Mouse (Mus musculus) embryonic facial prominence, embryonic 11.5 days (tissue): ENCODE measurements around the gene Etv2. TPM values are rescaled to one million over a fixed set of nuclear protein-coding genes. Genes with fewer than 3 reads are reported as not detected.

Experiments
- ATAC-seq: fragments of 200-750 bp; cut with Nextera tagmentation; replicated peaks from 2 replicates; pipeline ENCODE4 v1.8.0; 2017; ENCODE audit warnings: low read depth; ENCODE audit not compliant: insufficient number of reproducible peaks, low FRiP score, low TSS enrichment
- DNase-seq: peaks from one replicate; pipeline ENCODE4 v3.0.0-alpha.2; 2015; ENCODE audit warnings: low spot score
- H3K27ac ChIP-seq: fragments of 300-500 bp; sonication (generic); replicated peaks from 2 replicates; pipeline ENCODE4 v1.5.1; 2014; ENCODE audit warnings: mild to moderate bottlenecking, low read depth, low read length, control low read depth
- H3K27me3 ChIP-seq: fragments of 300-500 bp; sonication (generic); 2 replicates; pipeline ENCODE4 v1.6.1; 2014; ENCODE audit warnings: mild to moderate bottlenecking, low read length, moderate library complexity, mixed read lengths; ENCODE audit not compliant: control insufficient read depth, insufficient read depth
- H3K36me3 ChIP-seq: fragments of 300-500 bp; sonication (generic); replicated peaks from 2 replicates; pipeline ENCODE4 v1.6.1; 2014; ENCODE audit warnings: low read depth, mild to moderate bottlenecking, low read length, moderate library complexity, mixed read lengths; ENCODE audit not compliant: control insufficient read depth, insufficient read depth
- H3K4me1 ChIP-seq: fragments of 300-500 bp; sonication (generic); 2 replicates; pipeline ENCODE4 v1.6.1; 2014; ENCODE audit warnings: low read length, mixed read lengths; ENCODE audit not compliant: control insufficient read depth, insufficient read depth
- H3K4me2 ChIP-seq: fragments of 300-500 bp; sonication (generic); 2 replicates; pipeline ENCODE4 v1.6.1; 2014; ENCODE audit warnings: low read depth, mild to moderate bottlenecking, control low read depth, low read length, moderate library complexity
- H3K4me3 ChIP-seq: fragments of 300-500 bp; sonication (generic); 2 replicates; pipeline ENCODE4 v1.5.1; 2014; ENCODE audit warnings: low read depth, low read length, control low read depth
- H3K9ac ChIP-seq: fragments of 300-500 bp; sonication (generic); replicated peaks from 2 replicates; pipeline ENCODE4 v1.6.1; 2014; ENCODE audit warnings: mild to moderate bottlenecking, control low read depth, low read length
- H3K9me3 ChIP-seq: fragments of 300-500 bp; sonication (generic); replicated peaks from 2 replicates; pipeline ENCODE4 v1.6.1; 2016; ENCODE audit warnings: mild to moderate bottlenecking, low read length, inconsistent platforms, mixed read lengths; ENCODE audit not compliant: control insufficient read depth
- WGBS: fragments of 180-500 bp; shearing (Covaris S2); extraction: QIAGEN DNeasy Blood & Tissue Kit; methylation state at CpG from one replicate; pipeline ENCODE4 v1.1.7; 2014; 5-methylcytosine and 5-hydroxymethylcytosine counted together
- polyA plus RNA-seq: library from polyadenylated mRNA; unstranded; fragments of >200 nt; fragmentation: Nextera tagmentation; extraction: Ambion mirVana; gene quantifications from 2 replicates; pipeline ENCODE4 v1.2.1, GENCODE M21; 2014

Etv2 gene
- polyA plus RNA-seq, 1 experiment from 2014 or later = 0.20 TPM

- H3K36me3 ChIP-seq = no peaks in the 10 kb centered on the region
- 85% methylated on average over 9 of the region's 9 CpGs for WGBS
These were observed 44.6 kb downstream of the Etv2 start for GRCm38 (mm10) chr7:30590927-30591604.

DNA sequence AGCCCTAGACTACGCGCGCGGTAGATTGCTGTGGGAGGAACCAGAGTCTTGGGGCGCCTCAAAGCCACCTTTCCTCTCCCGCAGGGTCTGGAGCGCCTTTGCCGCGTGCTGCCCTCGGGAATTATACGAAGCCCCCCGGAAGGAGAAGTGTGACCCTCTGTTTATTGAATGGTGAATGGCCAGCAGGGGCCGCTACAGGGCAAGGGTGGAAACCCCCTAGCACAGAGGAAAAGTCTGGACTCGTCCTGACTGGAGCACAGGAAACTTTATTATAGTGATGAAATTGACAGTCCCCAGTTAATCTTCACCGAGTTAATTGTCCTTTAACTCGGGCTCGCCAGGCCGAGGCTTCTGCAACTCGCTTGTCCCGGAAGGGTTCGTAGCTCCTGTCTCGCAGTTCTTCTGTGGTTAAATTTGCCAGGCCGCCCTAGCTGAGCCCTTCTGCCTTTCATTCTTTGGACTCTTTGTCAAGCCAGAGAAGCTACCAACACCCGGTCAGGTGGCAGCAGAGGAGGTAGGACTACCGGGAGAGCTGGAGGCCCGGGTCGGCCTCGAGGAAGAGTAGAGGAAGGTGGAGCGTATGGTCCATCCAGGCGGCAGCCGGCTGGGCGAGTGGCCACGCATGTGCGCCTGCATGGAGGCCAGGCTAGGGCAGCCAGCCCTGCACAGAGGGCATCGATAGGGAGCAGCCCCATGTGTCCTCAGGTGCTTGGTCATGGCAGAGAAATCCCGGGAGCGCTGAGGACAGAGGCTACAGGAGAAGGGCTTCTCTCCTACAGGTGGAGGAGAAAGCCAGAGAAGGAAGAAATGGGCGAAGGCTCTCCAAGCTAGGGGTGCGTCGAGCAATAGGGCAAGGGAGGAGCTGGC is 46.0 kb downstream of the Etv2 start:
- Histone ChIP-seq H3K9me3 (no peaks in the 10 kb centered on the region), H3K27me3 (no peaks in the 10 kb centered on the region), H3K4me1 (no peaks in the 10 kb centered on the region; the same call in none of the 2 replicates), H3K4me3 (peak overlapping the region; percentile 97), H3K36me3 (peaks cover 6% of the 10 kb centered on the region), H3K9ac (peak overlapping the region; percentile 67), H3K27ac (peak overlapping the region; percentile 60; the same call in 1 of the 2 replicates), H3K4me2 (peak overlapping the region; percentile 89)
- 27% methylated on average over 40 of the region's 40 CpGs for WGBS
- DNase-seq (peak; percentile 92), ATAC-seq (peak; percentile 55; the same call in 1 of the 2 replicates)

More at GRCm38 (mm10) chr7:30590927-30591604, 44.6 kb downstream of the Etv2 start:
- Histone ChIP-seq H3K9ac (no peak overlapping the region), H3K9me3 (no peaks in the 10 kb centered on the region), H3K27me3 (no peaks in the 10 kb centered on the region), H3K4me3 (no peak overlapping the region), H3K4me1 (no peaks in the 10 kb centered on the region; the same call in none of the 2 replicates), H3K27ac (no peak overlapping the region), H3K4me2 (no peak overlapping the region)
- no peak for ATAC-seq
- no peak for DNase-seq

GRCm38 (mm10) chr7:30588676-30589434 is 46.8 kb downstream of the Etv2 start, which contains the start of gene Kmt2b:
Gene Kmt2b (minus strand): TSS chr7:30588726.
- H3K4me1 ChIP-seq = no peaks in the 10 kb centered on the region; the same call in none of the 2 replicates
- peaks cover 14% of the 10 kb centered on the region for H3K36me3 ChIP-seq
- ATAC-seq = peak; percentile 96
- peak within 1 kb of the TSS; percentile 97 for H3K4me3 ChIP-seq
- no peaks in the 10 kb centered on the region for H3K27me3 ChIP-seq
- WGBS = under 1% methylated on average over 61 of the region's 68 CpGs
- no peaks in the 10 kb centered on the region for H3K9me3 ChIP-seq
- peak within 1 kb of the TSS; percentile 99 for H3K9ac ChIP-seq
- peak within 1 kb of the TSS; percentile 89 for H3K4me2 ChIP-seq
- peak; percentile 98 for DNase-seq
- H3K27ac ChIP-seq = peak within 1 kb of the TSS; percentile 84

- ATAC-seq = peak; percentile 14
These were observed 47.6 kb downstream of the Etv2 start for GRCm38 (mm10) chr7:30587842-30588667.

GRCm38 (mm10) chr7:30586455-30587020 is 49.1 kb downstream of the Etv2 start:
- Histone ChIP-seq H3K27me3 (no peaks in the 10 kb centered on the region), H3K27ac (no peak overlapping the region), H3K9ac (no peak overlapping the region), H3K9me3 (no peaks in the 10 kb centered on the region), H3K4me3 (no peak overlapping the region), H3K4me1 (no peaks in the 10 kb centered on the region; the same call in none of the 2 replicates), H3K36me3 (peaks cover 23% of the 10 kb centered on the region), H3K4me2 (no peak overlapping the region; the same call in 1 of the 2 replicates)
- WGBS = 91% methylated on average over 28 of the region's 28 CpGs
- no peak for ATAC-seq
- no peak for DNase-seq

More at GRCm38 (mm10) chr7:30587842-30588667, 47.6 kb downstream of the Etv2 start:
- DNase-seq = peak; percentile 33
- Histone ChIP-seq H3K36me3 (peaks cover 16% of the 10 kb centered on the region), H3K9ac (peak overlapping the region; percentile 99), H3K4me2 (peak overlapping the region; percentile 89), H3K4me1 (no peaks in the 10 kb centered on the region; the same call in none of the 2 replicates), H3K27me3 (no peaks in the 10 kb centered on the region), H3K9me3 (no peaks in the 10 kb centered on the region), H3K4me3 (peak overlapping the region; percentile 97), H3K27ac (peak overlapping the region; percentile 84)
- WGBS = under 1% methylated on average over 46 of the region's 67 CpGs

DNA sequence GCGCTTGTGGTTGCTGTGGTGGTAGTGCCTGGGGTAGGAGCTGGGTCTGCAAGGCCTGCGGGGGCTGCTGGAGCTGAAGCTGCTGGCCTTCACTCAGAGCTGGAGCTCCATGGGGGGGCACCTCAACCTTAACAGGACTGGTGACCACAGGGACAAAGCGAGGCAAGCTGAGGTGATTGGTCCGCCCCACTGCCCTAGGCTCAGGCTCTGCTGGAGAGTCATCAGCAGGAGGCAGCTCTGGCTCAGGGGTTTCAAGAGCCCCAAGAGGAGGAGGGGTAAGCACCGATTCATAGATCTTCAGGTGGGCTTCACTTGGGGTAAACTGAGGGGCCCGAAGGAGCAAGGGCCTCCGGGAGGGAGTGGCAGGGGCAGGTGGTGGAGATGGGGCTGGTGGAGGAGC is 50.5 kb downstream of the Etv2 start:
- 96% methylated on average over 7 of the region's 7 CpGs for WGBS
- Histone ChIP-seq H3K4me1 (no peaks in the 10 kb centered on the region; the same call in none of the 2 replicates), H3K27ac (no peak overlapping the region), H3K36me3 (peaks cover 24% of the 10 kb centered on the region), H3K4me2 (no peak overlapping the region), H3K4me3 (no peak overlapping the region), H3K9me3 (no peaks in the 10 kb centered on the region), H3K9ac (no peak overlapping the region), H3K27me3 (no peaks in the 10 kb centered on the region)
- ATAC-seq (no peak), DNase-seq (no peak)

DNA sequence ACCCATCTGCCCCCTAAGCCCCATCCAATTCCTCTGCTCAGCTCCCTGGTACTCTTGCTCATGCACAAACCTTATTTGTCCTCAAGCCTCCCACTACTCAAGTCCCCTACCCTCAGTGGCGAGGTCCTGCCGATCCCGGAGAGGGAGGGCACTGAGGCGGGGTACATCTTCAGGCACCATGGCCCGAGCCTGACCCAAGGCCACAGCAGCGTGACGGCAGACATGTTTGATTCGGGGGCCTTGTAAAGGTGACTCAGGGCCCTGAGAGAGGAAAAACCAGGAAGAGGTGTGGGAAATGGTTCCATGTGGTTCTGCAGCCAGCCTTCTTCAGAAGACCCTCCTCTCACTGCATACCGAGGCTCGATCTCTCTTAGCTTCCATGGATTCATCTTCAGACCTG is 51.3 kb downstream of the Etv2 start:
- Histone ChIP-seq H3K4me1 (no peaks in the 10 kb centered on the region; the same call in 1 of the 2 replicates), H3K36me3 (peaks cover 31% of the 10 kb centered on the region), H3K27ac (no peak overlapping the region), H3K27me3 (no peaks in the 10 kb centered on the region), H3K4me2 (no peak overlapping the region), H3K9me3 (no peaks in the 10 kb centered on the region), H3K9ac (no peak overlapping the region), H3K4me3 (no peak overlapping the region)
- DNase-seq (no peak), ATAC-seq (no peak)
- WGBS = 94% methylated on average over 10 of the region's 10 CpGs
